Mouse (Mus musculus) liver, adult 2 months (tissue): ENCODE data around the gene Gm49711.

ENCODE experiments used
- CTCF ChIP-seq: fragments of 200-500 bp; IDR thresholded peaks from 2 replicates; pipeline ENCODE4 v1.5.1; 2011; ENCODE audit warnings: low read depth, low read length, control low read depth
- POLR2A ChIP-seq: fragments of 200-500 bp; IDR thresholded peaks from 2 replicates; pipeline ENCODE4 v1.6.1; 2011; ENCODE audit warnings: low read length, control low read depth; ENCODE audit not compliant: insufficient read depth; ENCODE audit errors: extremely low read depth

DNA sequence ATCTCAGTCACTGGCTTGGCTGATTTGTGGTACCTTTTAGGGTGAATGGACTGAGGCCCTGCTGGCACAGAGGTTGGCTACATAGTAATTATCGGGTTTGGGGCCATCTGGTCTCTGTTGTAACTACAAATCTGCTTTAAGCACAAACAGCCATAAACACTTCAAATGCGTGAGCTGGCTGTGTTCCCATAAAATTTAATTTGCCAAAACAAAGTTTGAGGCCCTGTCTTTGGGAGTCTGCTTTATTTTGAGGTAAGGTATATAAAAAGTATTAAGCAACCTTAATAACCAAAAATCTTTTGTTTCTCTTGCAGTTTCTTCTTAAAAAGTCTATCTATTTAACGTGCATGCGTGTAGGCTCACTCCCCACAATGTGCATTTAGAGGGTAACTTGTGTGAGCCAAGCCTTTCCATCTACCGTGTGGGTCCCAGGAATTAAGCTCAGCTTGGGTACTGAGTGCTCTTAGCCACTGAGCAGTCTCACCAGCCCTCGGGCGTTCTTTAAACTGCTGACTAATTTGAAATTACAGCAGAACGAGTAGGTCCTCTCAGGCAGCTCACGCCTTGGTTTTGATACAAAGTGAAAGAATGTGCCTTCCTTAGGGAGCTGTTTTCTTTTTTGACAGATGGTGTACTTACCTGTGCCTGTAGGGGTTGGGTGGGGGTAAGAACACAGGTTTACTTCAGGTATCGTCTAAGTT is 40.4 kb downstream of the Gm49711 start:
- TF ChIP-seq POLR2A, result no peak
- TF ChIP-seq CTCF, result no peak
